Mouse (Mus musculus): ENCODE measurements at regions not wholly inside any gene's neighbourhood (a gene's known extent, or its start where the extent isn't known, plus 50 kb on each side); places are given as distances from the start of the nearest gene placed in this dataset.
A peak's percentile ranks its signal among the peaks of the same experiment; 100 is the strongest.

- no peak for DNase-seq
- intact Hi-C loops (cut with DNase I), result no loop called here
Measured at GRCm38 (mm10) chr12:70586181-70586580, 133.3 kb downstream of the Tmx1 start.

GRCm38 (mm10) chr12:70588234-70588633 is 135.3 kb downstream of the Tmx1 start:
- DNase-seq, result no peak
- intact Hi-C loops (cut with DNase I), result no loop called here

- intact Hi-C loops (cut with DNase I), result no loop called here
- peak; percentile 43 for DNase-seq
Measured at GRCm38 (mm10) chr12:70589315-70589742, 136.4 kb downstream of the Tmx1 start.

GRCm38 (mm10) chr12:70590456-70591050 is 137.7 kb downstream of the Tmx1 start:
- no peak for DNase-seq
- intact Hi-C loops (cut with DNase I), result no loop called here

GRCm38 (mm10) chr12:70592821-70593220 is 139.9 kb downstream of the Tmx1 start:
- intact Hi-C loops (cut with DNase I), result no loop called here
- no peak for DNase-seq

GRCm38 (mm10) chr12:70598211-70598701 is 145.4 kb downstream of the Tmx1 start:
- peak; percentile 25 for DNase-seq
- intact Hi-C loops (cut with DNase I), result no loop called here

GRCm38 (mm10) chr12:70599731-70600130 is 146.8 kb downstream of the Tmx1 start:
- no peak for DNase-seq
- intact Hi-C loops (cut with DNase I), result no loop called here

GRCm38 (mm10) chr12:70603869-70604268 is 151.0 kb downstream of the Tmx1 start:
- DNase-seq, result no peak
- intact Hi-C loops (cut with DNase I), result no loop called here

- intact Hi-C loops (cut with DNase I), result no loop called here
- no peak for DNase-seq
Measured at GRCm38 (mm10) chr12:70608672-70609071, 155.8 kb downstream of the Tmx1 start.

GRCm38 (mm10) chr12:70609116-70609871 is 156.4 kb downstream of the Tmx1 start:
- intact Hi-C loops (cut with DNase I), result no loop called here
- no peak for DNase-seq

GRCm38 (mm10) chr12:70611891-70612290 is 159.0 kb downstream of the Tmx1 start:
- intact Hi-C loops (cut with DNase I), result no loop called here
- no peak for DNase-seq

- intact Hi-C loops (cut with DNase I), result no loop called here
Measured at GRCm38 (mm10) chr12:70613244-70613643, 160.3 kb downstream of the Tmx1 start.

GRCm38 (mm10) chr12:70614101-70614500 is 161.2 kb downstream of the Tmx1 start:
- intact Hi-C loops (cut with DNase I), result no loop called here
- DNase-seq, result no peak

More at GRCm38 (mm10) chr12:70613244-70613643, 160.3 kb downstream of the Tmx1 start:
- DNase-seq, result no peak

- no peak for DNase-seq
- intact Hi-C loops (cut with DNase I), result no loop called here
Measured at GRCm38 (mm10) chr12:70614686-70615085, 161.8 kb downstream of the Tmx1 start.

GRCm38 (mm10) chr12:70615123-70615522 is 162.2 kb downstream of the Tmx1 start:
- no peak for DNase-seq
- intact Hi-C loops (cut with DNase I), result no loop called here

- intact Hi-C loops (cut with DNase I), result no loop called here
- DNase-seq, result no peak
Measured at GRCm38 (mm10) chr12:70616049-70616448, 163.2 kb downstream of the Tmx1 start.

GRCm38 (mm10) chr12:70616487-70616886 is 163.6 kb downstream of the Tmx1 start:
- intact Hi-C loops (cut with DNase I), result no loop called here
- no peak for DNase-seq

GRCm38 (mm10) chr12:70617024-70617423 is 164.1 kb downstream of the Tmx1 start:
- intact Hi-C loops (cut with DNase I), result no loop called here
- DNase-seq, result no peak

GRCm38 (mm10) chr12:70617979-70618378 is 165.1 kb downstream of the Tmx1 start:
- intact Hi-C loops (cut with DNase I), result no loop called here
- DNase-seq, result no peak

GRCm38 (mm10) chr12:70619436-70619835 is 166.5 kb downstream of the Tmx1 start:
- DNase-seq, result no peak
- intact Hi-C loops (cut with DNase I), result no loop called here

GRCm38 (mm10) chr12:70622019-70622418 is 169.1 kb downstream of the Tmx1 start:
- DNase-seq, result no peak
- intact Hi-C loops (cut with DNase I), result no loop called here

GRCm38 (mm10) chr12:70624298-70624980 is 171.5 kb downstream of the Tmx1 start:
- DNase-seq, result peak; percentile 39
- intact Hi-C loops (cut with DNase I), result no loop called here
